Mouse (Mus musculus) midbrain, embryonic 14.5 days (tissue): ENCODE data around the gene Ccdc39. TPM values are rescaled to one million over a fixed set of nuclear protein-coding genes. Genes with fewer than 3 reads are reported as not detected.

Experiments used
- ATAC-seq: fragments of 200-750 bp; cut with Nextera tagmentation; 2 replicates; pipeline ENCODE4 v1.8.0; 2017; ENCODE audit warnings: moderate number of reproducible peaks, moderate library complexity; ENCODE audit not compliant: low FRiP score, low TSS enrichment
- DNase-seq: peaks from one replicate; pipeline ENCODE4 v3.0.0-alpha.2; 2015
- H3K27ac ChIP-seq: fragments of 300-500 bp; sonication (generic); replicated peaks from 2 replicates; pipeline ENCODE4 v1.5.1; 2014; ENCODE audit warnings: mild to moderate bottlenecking, low read depth, low read length, moderate library complexity
- H3K27me3 ChIP-seq: fragments of 300-500 bp; sonication (generic); 2 replicates; pipeline ENCODE4 v1.6.1; 2014; ENCODE audit warnings: low read length, control low read depth, mixed read lengths; ENCODE audit not compliant: control insufficient read depth, insufficient read depth
- H3K36me3 ChIP-seq: fragments of 300-500 bp; sonication (generic); 2 replicates; pipeline ENCODE4 v1.6.1; 2014; ENCODE audit warnings: low read length, control low read depth; ENCODE audit not compliant: control insufficient read depth, insufficient read depth
- H3K4me1 ChIP-seq: fragments of 300-500 bp; sonication (generic); 2 replicates; pipeline ENCODE4 v1.6.1; 2014; ENCODE audit warnings: mild to moderate bottlenecking, antibody characterized with exemption, low read length, control low read depth; ENCODE audit not compliant: control insufficient read depth, insufficient read depth
- H3K4me2 ChIP-seq: fragments of 300-500 bp; sonication (generic); 2 replicates; pipeline ENCODE4 v1.6.1; 2014; ENCODE audit warnings: mild to moderate bottlenecking, low read length, moderate library complexity
- H3K4me3 ChIP-seq: fragments of 300-500 bp; sonication (generic); replicated peaks from 2 replicates; pipeline ENCODE4 v1.5.1; 2014; ENCODE audit warnings: low read depth, low read length
- H3K9ac ChIP-seq: fragments of 300-500 bp; sonication (generic); replicated peaks from 2 replicates; pipeline ENCODE4 v1.6.1; 2014; ENCODE audit warnings: mild to moderate bottlenecking, low read length, moderate library complexity
- H3K9me3 ChIP-seq: fragments of 300-500 bp; sonication (generic); 2 replicates; pipeline ENCODE4 v1.6.1; 2016; ENCODE audit warnings: low read length, control low read depth, mixed read lengths; ENCODE audit not compliant: control insufficient read depth
- WGBS: fragments of 180-500 bp; shearing (Covaris S2); extraction: QIAGEN DNeasy Blood & Tissue Kit; methylation state at CpG from one replicate; pipeline ENCODE4 v1.1.7; 2014; 5-methylcytosine and 5-hydroxymethylcytosine counted together
- polyA plus RNA-seq: library from polyadenylated mRNA; unstranded; fragments of >200 nt; fragmentation: Nextera tagmentation; extraction: Ambion mirVana; gene quantifications from 2 replicates; pipeline ENCODE4 v1.2.1, GENCODE M21; 2014

Gene Ccdc39
- polyA plus RNA-seq, 1 experiment from 2014 or later: 16.9 TPM

DNA sequence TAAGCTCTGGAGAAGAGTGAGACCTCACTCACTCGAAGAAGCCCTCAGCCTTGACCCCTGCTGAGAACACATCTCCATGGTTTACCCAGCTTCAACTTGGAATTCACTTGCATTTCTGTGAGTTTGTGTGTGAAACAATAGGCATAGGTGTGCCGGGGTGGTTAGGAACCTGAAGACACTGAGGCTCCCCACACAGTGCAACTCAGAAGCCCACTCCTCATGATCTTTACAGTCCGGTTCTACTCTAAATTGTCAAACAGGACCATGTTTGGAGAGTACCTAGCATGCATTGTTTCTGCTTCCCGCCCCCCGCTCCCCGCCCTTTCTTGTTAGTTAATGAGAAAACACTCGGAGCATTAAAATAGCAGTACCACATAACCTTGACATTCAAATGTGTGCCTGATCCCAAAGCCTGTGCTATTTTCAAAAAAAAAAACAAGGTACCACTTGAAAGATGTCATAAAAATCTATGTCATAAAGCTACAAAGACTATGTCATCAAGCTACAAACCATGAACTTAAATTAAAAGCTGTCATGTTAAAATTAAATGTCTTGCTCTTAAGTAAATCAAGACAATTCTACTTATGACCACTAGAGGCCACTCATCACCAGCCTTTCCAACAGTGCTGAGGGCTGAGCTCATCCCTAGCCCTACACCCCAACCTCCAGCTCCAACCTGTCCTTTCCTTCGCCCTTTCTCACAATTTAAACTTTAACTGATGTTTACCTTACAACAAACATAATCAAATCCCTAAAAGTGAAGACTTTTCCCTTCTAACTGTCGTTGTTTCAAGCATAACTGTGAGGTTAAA, 19.8 kb downstream of the Ccdc39 start:
- H3K9ac ChIP-seq: no peak overlapping the region
- H3K4me2 ChIP-seq: no peak overlapping the region
- peak; percentile 64; the same call in 1 of the 2 replicates for ATAC-seq
- no peak overlapping the region for H3K27ac ChIP-seq
- no peaks in the 10 kb centered on the region for H3K36me3 ChIP-seq
- peak; percentile 81 for DNase-seq
- H3K27me3 ChIP-seq: no peaks in the 10 kb centered on the region
- 53% methylated on average over 9 of the region's 9 CpGs for WGBS
- H3K4me3 ChIP-seq: no peak overlapping the region
- H3K4me1 ChIP-seq: no peaks in the 10 kb centered on the region
- H3K9me3 ChIP-seq: no peaks in the 10 kb centered on the region

DNA sequence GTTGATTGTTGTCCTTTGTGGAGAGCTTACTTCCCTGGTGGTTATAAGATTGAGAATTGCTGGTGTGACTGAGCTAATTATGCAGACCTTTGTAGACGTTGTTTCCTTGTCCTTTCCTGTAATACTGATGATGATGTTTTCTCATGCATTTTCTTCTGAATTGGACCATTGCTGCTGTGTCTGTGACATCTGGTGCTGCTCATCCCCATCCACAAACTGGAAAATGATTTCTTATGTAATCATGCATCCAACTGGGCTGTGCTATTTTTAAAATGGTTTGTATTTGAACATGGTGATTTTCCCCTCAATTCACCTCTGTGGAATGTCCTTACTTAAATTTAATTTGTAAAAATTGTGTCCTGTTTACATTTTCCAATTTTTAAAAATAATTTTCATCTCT, 37.0 kb downstream of the Ccdc39 start:
- 78% methylated on average over 1 of the region's 1 CpGs for WGBS
- no peaks in the 10 kb centered on the region for H3K4me1 ChIP-seq
- no peak overlapping the region for H3K4me3 ChIP-seq
- no peaks in the 10 kb centered on the region for H3K27me3 ChIP-seq
- H3K4me2 ChIP-seq: no peak overlapping the region
- DNase-seq: no peak
- H3K9ac ChIP-seq: no peak overlapping the region
- ATAC-seq: no peak
- no peaks in the 10 kb centered on the region for H3K9me3 ChIP-seq
- H3K27ac ChIP-seq: no peak overlapping the region
- H3K36me3 ChIP-seq: peaks cover 54% of the 10 kb centered on the region

DNA sequence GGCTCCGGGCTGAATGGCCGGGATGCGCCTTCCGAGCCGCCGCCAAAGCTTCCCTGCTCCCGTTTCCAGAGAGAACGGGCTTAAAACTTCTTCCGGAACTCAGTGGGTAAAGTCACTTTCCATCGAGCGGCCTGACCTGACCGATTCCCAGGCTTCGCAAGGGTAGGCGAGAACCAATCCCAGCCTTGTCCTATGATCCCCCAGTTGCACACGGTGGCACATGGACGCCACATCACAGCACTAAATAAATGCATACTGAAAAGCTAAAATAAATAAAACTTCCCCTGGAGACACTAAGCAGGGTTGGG, 43.6 kb downstream of the Ccdc39 start:
- DNase-seq (no peak), ATAC-seq (no peak; the same call in 1 of the 2 replicates)
- peak overlapping the region; percentile 96 for H3K27ac ChIP-seq
- 0% methylated on average over 16 of the region's 16 CpGs for WGBS
- H3K4me1 ChIP-seq: peaks cover 7% of the 10 kb centered on the region
- H3K27me3 ChIP-seq: no peaks in the 10 kb centered on the region
- H3K9me3 ChIP-seq: no peaks in the 10 kb centered on the region
- H3K36me3 ChIP-seq: peaks cover 10% of the 10 kb centered on the region
- peak overlapping the region; percentile 93 for H3K9ac ChIP-seq
- H3K4me2 ChIP-seq: peak overlapping the region; percentile 66
- H3K4me3 ChIP-seq: peak overlapping the region; percentile 99

DNA sequence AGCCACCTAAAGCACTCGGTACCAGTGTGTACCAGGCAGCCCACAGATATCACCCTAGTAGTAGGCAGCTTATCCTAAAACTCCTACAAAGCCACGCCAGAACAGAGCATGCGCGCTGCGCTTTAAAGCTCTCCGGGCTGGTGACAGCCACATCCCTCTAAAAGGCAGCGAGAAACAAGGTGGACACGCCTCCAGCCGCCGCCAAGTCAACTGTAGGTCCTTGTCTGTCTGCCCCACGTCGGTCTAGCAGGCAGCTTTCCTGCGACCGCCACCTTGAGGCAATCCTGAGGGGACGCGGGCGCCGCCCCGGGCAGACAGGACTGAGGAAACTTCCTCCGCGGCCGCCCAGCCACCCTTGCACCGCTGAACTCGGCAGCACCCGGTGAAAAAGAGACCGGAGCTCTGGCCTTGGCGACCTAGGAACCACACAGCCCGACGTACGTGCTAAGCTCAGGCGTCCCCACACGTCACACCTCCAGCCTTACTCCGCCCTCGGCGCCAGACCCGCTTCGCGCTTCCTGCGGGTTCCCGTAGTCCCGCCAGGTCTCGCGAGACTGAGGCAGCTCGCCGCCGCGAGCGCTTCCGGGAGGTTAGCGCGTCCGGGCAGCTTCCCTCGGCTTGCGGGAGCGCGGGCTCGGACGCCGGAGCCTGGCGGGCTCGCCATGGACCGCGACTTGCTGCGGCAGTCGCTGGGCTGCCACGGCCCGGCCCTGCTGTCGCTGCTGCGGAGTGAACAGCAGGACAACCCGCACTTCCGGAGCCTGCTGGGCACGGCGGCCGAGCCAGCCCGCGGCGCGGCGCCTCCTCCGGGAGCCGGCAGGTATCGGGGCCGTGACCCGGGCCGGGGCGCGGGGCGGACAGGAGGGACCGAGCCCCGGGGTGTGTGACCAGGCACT, 44.2 kb downstream of the Ccdc39 start, which contains the start of gene Ttc14:
TSS of gene Ttc14 (plus strand) at position 216 of the 896 bp plus-strand sequence.
- peaks cover 7% of the 10 kb centered on the region for H3K4me1 ChIP-seq
- peak within 1 kb of the TSS; percentile 66 for H3K4me2 ChIP-seq
- ATAC-seq (peak; percentile 99), DNase-seq (peak; percentile 99)
- H3K4me3 ChIP-seq: peak within 1 kb of the TSS; percentile 99
- WGBS: under 1% methylated on average over 90 of the region's 90 CpGs
- peaks cover 6% of the 10 kb centered on the region for H3K36me3 ChIP-seq
- no peaks in the 10 kb centered on the region for H3K27me3 ChIP-seq
- H3K9ac ChIP-seq: peak within 1 kb of the TSS; percentile 93
- peak within 1 kb of the TSS; percentile 96 for H3K27ac ChIP-seq
- H3K9me3 ChIP-seq: no peaks in the 10 kb centered on the region

DNA sequence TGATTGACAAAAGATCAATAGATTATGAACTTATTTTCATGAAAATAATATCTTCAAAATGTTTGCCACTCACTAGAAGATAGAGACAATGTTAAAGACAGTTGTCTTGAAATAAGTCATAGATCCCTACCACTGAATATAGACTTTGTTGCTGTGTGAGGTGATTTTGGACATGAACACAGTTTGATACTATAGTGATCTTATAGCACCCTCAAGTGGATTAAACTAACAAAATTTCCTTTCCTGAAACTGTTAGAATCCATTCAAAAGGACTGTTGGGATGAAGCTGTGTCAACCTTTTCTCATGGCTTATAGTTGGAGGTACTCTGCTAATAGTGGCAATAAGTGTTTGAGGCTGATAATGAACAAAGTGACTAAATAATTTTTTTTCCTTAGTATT, 53.1 kb downstream of the Ccdc39 start:
- H3K27me3 ChIP-seq: no peaks in the 10 kb centered on the region
- DNase-seq (peak; percentile 79), ATAC-seq (no peak; the same call in 1 of the 2 replicates)

More for the DNA sequence above, 53.1 kb downstream of the Ccdc39 start:
- no peak overlapping the region for H3K4me3 ChIP-seq
- H3K27ac ChIP-seq: no peak overlapping the region
- no peak overlapping the region for H3K4me2 ChIP-seq
- H3K4me1 ChIP-seq: no peaks in the 10 kb centered on the region
- H3K36me3 ChIP-seq: no peaks in the 10 kb centered on the region
- H3K9ac ChIP-seq: no peak overlapping the region
- H3K9me3 ChIP-seq: no peaks in the 10 kb centered on the region

Other genes with a start within 250 kb of the Ccdc39 start
- gene Ttc14, start 44.5 kb downstream of the Ccdc39 start, polyA plus RNA-seq: 79.9 and 88.3 TPM in 2 replicates
- gene Fxr1, start 175.6 kb upstream of the Ccdc39 start, polyA plus RNA-seq: 39.8 and 44.3 TPM in 2 replicates
- 138 and 158 TPM in 2 replicates for gene Dnajc19, start 237.0 kb upstream of the Ccdc39 start, polyA plus RNA-seq